Comparison of ENCODE assay signal across 8 mouse cellular contexts in the genomic region with DNA sequence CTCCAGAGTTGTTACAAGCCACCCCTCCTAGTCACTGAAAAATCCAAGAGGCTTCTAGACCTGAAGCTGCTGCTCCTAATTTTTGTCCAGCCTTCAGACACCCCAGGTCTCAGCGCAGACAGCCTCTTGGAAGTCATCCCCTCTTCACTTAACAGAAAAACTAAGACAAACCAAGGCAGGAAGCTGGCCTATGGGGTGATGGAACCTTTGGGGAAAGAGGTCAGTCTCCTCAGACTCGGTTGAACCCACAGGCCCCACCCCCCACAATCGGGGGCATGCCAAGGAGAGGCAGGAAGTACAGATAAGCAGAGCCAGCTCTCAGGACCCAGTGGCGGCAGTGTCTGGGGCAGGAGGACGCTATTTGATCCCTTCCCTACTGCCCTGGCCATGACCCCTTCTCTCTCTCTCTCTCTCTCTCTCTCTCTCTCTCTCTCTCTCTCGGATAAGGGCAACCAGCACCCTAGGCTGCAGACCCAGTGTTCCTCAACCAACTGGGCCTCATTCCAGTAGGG. TPM values are rescaled to one million over a fixed set of nuclear protein-coding genes. Genes with fewer than 3 reads are reported as not detected.
DNase-seq lines count a peak whose midpoint lies in the region; ATAC-seq and TF ChIP-seq lines count a peak whose summit lies in the region.

No protein-coding gene starts in this region.

- H3K9me3 ChIP-seq in hindbrain, postnatal 0 days (ENCODE audit: low read length) = no peaks in the 10 kb centered on the region
- H3K9me3 ChIP-seq in midbrain, embryonic 15.5 days = no peaks in the 10 kb centered on the region

- H3K4me2 ChIP-seq in hindbrain, postnatal 0 days (ENCODE audit: low read depth, low read length) = no peak overlapping the region
- no peak overlapping the region; the same call in 1 of the 2 replicates for H3K4me2 ChIP-seq in midbrain, embryonic 15.5 days

- no peak overlapping the region for H3K4me3 ChIP-seq in hindbrain, postnatal 0 days (ENCODE audit: low read length)
- H3K4me3 ChIP-seq in midbrain, embryonic 15.5 days = no peak overlapping the region

- H3K27ac ChIP-seq in hindbrain, postnatal 0 days = peak overlapping the region; percentile 97
- H3K27ac ChIP-seq in midbrain, embryonic 15.5 days = peak overlapping the region; percentile 97

- DNase-seq in spleen, adult 12 weeks (ENCODE audit: low spot score) = peak; percentile 53
- no peak for DNase-seq in spleen, adult 18-20 months
- DNase-seq in embryo, embryonic 9.5 days (ENCODE audit: extremely low spot score) = peak; percentile 63
- no peak for DNase-seq in hindbrain, postnatal 0 days (ENCODE audit: low spot score)
- DNase-seq in thymus, postnatal 4 days = peak; percentile 77
- DNase-seq in adrenal gland, adult 2 months = no peak
- DNase-seq in ovary, postnatal 36 days (ENCODE audit: low spot score) = no peak

- TF ChIP-seq CTCF in hindbrain, postnatal 0 days (IDR thresholded peaks at IDR 0.05; ENCODE audit: low read depth) = no peak

- ATAC-seq in hindbrain, postnatal 0 days = no peak
- ATAC-seq in midbrain, embryonic 15.5 days (replicated peaks) = no peak

- WGBS in hindbrain, postnatal 0 days = 20% methylated on average over 5 of the region's 6 CpGs
- 13% methylated on average over 6 of the region's 6 CpGs for WGBS in midbrain, embryonic 15.5 days

- H3K4me1 ChIP-seq in hindbrain, postnatal 0 days (ENCODE audit: insufficient read depth, low read length) = peaks cover 52% of the 10 kb centered on the region
- H3K4me1 ChIP-seq in midbrain, embryonic 15.5 days = peaks cover 65% of the 10 kb centered on the region

- H3K9ac ChIP-seq in hindbrain, postnatal 0 days (replicated peaks; ENCODE audit: low read length) = peak overlapping the region; percentile 18; the same call in 1 of the 2 replicates
- H3K9ac ChIP-seq in midbrain, embryonic 15.5 days = no peak overlapping the region

- H3K27me3 ChIP-seq in hindbrain, postnatal 0 days (ENCODE audit: insufficient read depth, low read length) = no peaks in the 10 kb centered on the region
- no peaks in the 10 kb centered on the region for H3K27me3 ChIP-seq in midbrain, embryonic 15.5 days (replicated peaks)

- H3K36me3 ChIP-seq in hindbrain, postnatal 0 days (ENCODE audit: insufficient read depth, low read length) = no peaks in the 10 kb centered on the region
- H3K36me3 ChIP-seq in midbrain, embryonic 15.5 days (replicated peaks) = no peaks in the 10 kb centered on the region

RNA-seq across cellular contexts. Expression of gene 4930404H24Rik, which starts 1.2 kb away (rescaled TPM):
- total RNA-seq in hindbrain, postnatal 0 days (2014; rRNA removed) = not detected in 2 replicates
- polyA plus RNA-seq in hindbrain, postnatal 0 days (2015; fragmentation: Nextera tagmentation; extraction: Ambion mirVana) = not detected in 2 replicates
- not detected in 2 replicates for polyA plus RNA-seq in midbrain, embryonic 15.5 days (2015; fragmentation: Nextera tagmentation; extraction: Ambion mirVana)
- total RNA-seq in adrenal gland, adult 2 months (2021) = not detected
- not detected in 2 replicates for polyA plus RNA-seq in adrenal gland, adult 2 months (2012; rRNA removed)

RNA-seq across cellular contexts. Expression of gene Nol4l, which starts 35.9 kb away (rescaled TPM):
- 68.3 and 80.8 TPM in 2 replicates for total RNA-seq in hindbrain, postnatal 0 days (2014; rRNA removed)
- polyA plus RNA-seq in hindbrain, postnatal 0 days (2015; fragmentation: Nextera tagmentation; extraction: Ambion mirVana) = 23.7 and 24.2 TPM in 2 replicates
- 50.8 and 54.6 TPM in 2 replicates for polyA plus RNA-seq in midbrain, embryonic 15.5 days (2015; fragmentation: Nextera tagmentation; extraction: Ambion mirVana)
- total RNA-seq in adrenal gland, adult 2 months (2021) = 10 to 100 TPM; 11.5 to 16.4 TPM
- polyA plus RNA-seq in adrenal gland, adult 2 months (2012; rRNA removed) = 6.5 and 9.2 TPM in 2 replicates

Comparison
In these comparisons a context has a peak if more than half of its experiments do, and no peak if none do; other contexts are left out.
1. DNase-seq: peak in spleen, adult 12 weeks (single experiment), embryo, embryonic 9.5 days (single experiment) and thymus, postnatal 4 days (single experiment); none in spleen, adult 18-20 months (0 of 2), hindbrain, postnatal 0 days (single experiment), adrenal gland, adult 2 months (single experiment) and ovary, postnatal 36 days (single experiment).